Mouse (Mus musculus) testis, adult 10 weeks (tissue): ENCODE results near the gene Fcrl1. TPM values are rescaled to one million over a fixed set of nuclear protein-coding genes. Genes with fewer than 3 reads are reported as not detected.

Source experiments
- polyA plus RNA-seq: library from polyadenylated mRNA; stranded (reverse); fragments of 350-450 nt; fragmentation: Illumina TruSeq; extraction: RNeasy Lipid Tissue Mini Kit (QIAGEN cat#74804); gene quantifications from one replicate; pipeline ENCODE4 v1.2.3, GENCODE M21; 2014; ENCODE audit warnings: low read depth, low replicate concordance

Gene Fcrl1
- not detected for polyA plus RNA-seq

DNA sequence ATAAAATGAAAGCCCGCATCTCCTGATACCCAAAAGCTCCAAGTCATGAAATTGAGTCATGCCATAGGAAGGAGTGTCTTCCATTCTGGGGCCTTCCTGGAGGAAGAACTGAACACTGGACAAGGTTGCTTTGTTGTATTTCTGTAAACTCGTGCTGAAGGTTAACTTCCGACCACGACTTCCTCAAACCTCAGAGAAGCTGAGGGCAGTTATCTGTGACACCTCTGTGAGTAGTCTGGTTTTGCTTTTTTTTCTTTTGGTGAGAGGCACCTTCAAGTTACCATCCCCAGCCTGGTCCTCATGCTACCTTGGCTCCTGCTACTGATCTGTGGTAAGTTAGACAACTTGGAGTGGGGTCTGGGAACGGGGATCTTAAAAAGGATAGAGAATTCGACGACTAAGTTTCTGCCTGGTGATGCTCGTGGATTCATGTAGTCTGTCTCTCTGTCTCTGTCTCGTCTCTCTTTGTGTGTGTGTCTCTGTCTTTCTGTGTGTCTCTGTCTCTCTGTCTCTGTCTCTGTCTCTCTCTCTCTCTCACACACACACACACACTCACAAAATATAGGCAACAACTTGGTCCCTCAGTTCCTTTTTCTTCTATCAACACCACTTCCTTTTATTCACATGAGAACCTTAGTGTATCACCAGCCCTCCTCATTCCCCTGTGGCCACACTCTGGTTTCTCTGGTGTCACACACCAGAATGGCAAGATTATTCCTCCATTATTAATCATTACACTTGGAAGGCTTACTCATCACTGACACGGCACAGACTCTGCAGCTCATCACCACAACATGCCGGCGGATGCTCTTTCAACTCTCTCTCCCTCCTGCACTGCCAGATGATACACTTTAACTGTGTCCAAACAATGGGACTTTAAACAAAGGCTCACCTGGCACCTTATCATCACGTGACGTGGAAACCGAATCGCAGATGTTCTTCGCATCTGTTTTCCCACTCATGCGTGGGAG lies at the start of gene Fcrl1:
Gene Fcrl1, plus strand, starts transcription at position 193 of the 971 bp plus-strand sequence.

DNA sequence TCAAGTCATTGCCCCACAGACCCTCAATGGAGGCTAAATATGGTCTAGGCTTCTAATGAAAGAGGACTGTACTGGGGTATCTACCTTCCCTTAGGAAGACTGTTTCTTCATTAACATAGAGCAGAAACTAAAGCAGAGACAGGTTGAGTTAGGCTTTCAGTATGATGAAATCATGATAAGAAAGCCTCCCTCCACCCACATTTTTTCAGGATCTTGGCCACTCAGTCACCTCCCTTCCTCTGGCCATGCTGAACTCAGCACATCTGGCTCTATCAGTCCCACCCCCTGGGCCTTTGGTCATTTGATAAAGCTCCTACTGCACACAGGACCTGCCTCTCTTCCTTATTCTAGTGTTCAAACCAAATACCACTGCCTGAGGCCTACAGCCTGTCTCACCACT lies 18.6 kb upstream of the Fcrl1 start, which contains the start of gene Cd5l:
Gene Cd5l, plus strand, starts transcription at position 301 of the 400 bp plus-strand sequence.

DNA sequence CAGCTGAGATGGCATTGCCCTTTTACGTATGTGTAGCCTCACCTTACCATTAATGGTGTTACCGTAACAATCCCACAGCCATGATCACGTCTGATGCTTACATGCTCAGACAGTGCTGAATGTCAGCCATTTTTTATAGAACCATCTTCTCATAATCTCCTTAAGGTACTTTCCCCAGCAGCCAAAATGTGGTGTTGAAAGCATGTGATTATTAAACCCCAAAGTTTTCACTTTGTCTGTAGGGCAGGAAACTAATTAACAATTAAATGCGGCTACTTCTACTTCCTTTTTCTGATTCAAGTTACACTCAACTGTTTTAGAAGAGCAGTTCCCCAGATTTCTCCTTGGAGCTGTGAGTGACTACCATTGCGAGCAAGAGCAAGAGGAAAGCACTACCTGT lies 59.3 kb downstream of the Fcrl1 start, which contains the start of gene Fcrl5:
Gene Fcrl5, plus strand, starts transcription at position 295 of the 400 bp plus-strand sequence.

Other genes starting within 250 kb of the Fcrl1 start
- gene Kirrel, start 201.6 kb upstream of the Fcrl1 start, polyA plus RNA-seq, result 1.1 TPM
- 1.6 TPM for gene Fcrls, start 112.6 kb upstream of the Fcrl1 start, polyA plus RNA-seq
- gene Cd5l, start 18.5 kb upstream of the Fcrl1 start, polyA plus RNA-seq, result 2.1 TPM
- not detected for gene Fcrl5, start 59.4 kb downstream of the Fcrl1 start, polyA plus RNA-seq
- gene Etv3, start 149.0 kb downstream of the Fcrl1 start, polyA plus RNA-seq, result 4.4 TPM
- 10.0 TPM for gene Arhgef11, start 241.2 kb downstream of the Fcrl1 start, polyA plus RNA-seq